Mouse (Mus musculus) adrenal gland, adult (tissue): ENCODE results near the gene 1700016K19Rik.

Source experiments
- DNase-seq, 2 experiments: peaks; one replicate each; pipeline ENCODE4 v3.0.0; 2022 to 2023; ENCODE audit warnings: low spot score in 1 of 2; ENCODE audit not compliant: inconsistent age in 2 of 2

The 1700016K19Rik gene

DNA sequence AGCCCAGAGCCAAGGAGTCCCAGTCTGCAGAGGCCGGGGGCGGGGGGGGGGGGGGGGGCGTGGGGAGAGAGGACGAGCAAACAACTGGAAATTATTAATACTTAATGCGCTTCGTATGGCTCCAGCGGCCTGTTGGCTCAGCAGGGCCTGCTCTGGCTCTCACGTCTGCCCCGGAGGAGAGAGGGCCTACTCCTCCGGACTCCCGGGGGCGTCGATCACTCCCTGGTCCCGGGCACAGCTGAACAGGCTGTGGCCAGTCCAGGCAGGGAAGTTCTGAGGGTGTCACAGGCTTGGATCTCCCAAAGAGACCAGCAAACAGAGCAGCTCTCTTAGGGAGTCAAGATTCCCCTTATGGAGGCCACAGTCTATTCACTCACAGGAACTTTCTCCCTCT, 28.4 kb downstream of the 1700016K19Rik start:
- DNase-seq, result no peak

DNA sequence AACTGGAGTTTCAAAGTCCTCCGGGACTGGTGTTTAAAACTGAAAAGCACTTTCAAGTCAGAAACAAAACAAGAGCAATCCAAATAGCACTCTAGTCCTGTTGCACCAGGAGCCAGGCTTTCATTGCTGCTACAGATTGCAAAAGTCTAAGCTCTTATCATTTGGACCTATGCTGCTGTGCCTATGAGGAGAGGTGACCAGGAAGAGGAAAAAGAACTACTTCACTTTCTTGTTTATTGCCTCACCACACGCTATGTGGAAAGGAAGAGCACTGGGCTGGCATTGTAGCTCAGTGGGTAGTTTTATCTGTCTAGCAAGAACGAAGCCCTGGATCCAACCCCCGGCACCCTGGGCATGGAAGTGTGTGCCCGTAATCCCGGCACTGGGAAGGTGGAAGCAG, 33.6 kb downstream of the 1700016K19Rik start:
- DNase-seq, result no peak

GRCm38 (mm10) chr11:76033836-76034235, 34.1 kb downstream of the 1700016K19Rik start:
- no peak for DNase-seq

- no peak for DNase-seq
These were observed 35.5 kb downstream of the 1700016K19Rik start for GRCm38 (mm10) chr11:76035182-76035581.

DNA sequence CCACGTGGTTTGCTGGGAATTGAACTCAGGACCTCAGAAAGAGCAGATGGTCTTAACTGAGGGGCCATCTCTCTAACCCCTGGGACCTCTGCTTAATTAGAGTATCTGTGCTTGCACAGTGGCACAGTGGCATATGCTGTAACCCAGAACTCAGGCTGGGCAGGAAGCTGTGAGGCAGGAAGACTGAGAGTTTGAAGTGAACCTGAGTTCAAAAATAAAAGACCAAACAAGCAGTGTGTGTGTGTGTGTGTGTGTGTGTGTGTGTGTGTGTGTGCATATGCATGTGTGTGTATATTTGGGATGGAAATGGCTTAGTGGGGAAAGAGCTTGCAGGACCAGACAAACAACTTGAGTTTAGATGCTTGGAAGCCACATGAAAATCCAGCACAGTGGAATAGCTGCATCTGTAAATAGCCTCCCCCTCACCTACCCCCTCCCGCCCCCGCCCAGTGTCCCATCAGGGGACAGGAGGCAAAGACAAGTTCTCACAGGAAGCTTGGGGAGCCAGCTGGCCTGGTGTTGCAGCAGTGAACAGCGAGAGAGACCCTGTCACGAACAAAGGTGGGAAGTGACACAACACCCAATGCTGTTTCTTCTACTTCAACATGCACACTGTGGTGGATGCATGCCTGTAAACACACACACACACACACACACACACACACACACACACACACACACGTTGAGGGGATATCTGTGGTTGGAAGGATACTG, 38.0 kb downstream of the 1700016K19Rik start:
- DNase-seq, result no peak

GRCm38 (mm10) chr11:76039271-76040053, 39.8 kb downstream of the 1700016K19Rik start:
- DNase-seq, result no peak

GRCm38 (mm10) chr11:76040106-76040505, 40.4 kb downstream of the 1700016K19Rik start:
- DNase-seq, result no peak

GRCm38 (mm10) chr11:76040761-76041376, 41.2 kb downstream of the 1700016K19Rik start:
- DNase-seq, result peak in 1 of 2 experiments; percentile 18

DNA sequence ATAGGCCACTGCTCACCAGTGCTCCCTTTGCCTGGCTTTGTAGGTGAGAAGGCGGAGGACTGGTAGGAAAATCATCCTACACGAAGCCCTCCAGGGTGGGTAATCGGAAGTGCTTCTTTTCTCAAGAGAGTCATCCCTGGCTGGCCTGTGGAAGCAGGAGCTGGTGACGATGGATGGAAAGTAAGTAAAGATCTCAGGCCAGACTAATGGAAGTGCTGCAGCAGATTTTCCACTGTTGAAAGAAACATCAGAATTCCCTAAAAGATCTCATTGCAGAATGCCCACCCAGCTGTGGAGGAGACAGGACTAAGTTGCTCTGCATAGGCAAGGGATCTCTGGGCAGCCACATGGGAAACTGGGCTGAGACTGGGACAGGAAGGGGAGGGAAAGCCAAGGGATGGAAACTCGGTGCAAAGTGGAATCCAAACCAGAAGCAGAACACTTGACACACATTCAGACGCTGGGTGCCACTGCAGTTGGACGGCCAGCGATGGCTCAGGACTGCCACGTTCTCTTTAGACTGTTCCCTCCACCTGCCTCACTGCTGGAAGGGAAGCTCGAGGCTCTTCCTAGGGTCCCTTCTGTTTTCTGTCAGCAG, 42.4 kb downstream of the 1700016K19Rik start:
- no peak for DNase-seq

- peak in 1 of 2 experiments; percentile 55 for DNase-seq
These were observed 43.2 kb downstream of the 1700016K19Rik start for GRCm38 (mm10) chr11:76042882-76043281.

DNA sequence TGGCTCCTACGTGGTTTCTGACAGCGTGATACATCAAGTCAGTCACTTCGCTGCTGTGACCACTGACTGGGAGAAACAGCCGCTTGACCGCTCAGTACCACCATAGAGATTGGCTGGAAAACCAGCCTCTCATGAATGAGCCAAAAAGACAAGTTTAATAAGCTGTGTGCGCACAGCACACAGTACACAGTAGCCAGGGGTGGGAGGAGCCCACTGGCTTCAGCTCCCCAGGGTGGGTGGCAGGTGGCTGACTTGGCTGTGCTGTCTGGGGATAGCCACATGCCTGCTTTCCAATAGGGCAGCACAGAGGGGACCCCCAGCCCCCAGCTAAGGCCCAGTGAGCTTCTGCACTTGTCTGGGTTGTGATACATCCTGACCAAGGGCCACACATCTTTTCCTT, 44.8 kb downstream of the 1700016K19Rik start:
- no peak for DNase-seq

- DNase-seq, result peak in 1 of 2 experiments; percentile 24
These were observed 45.7 kb downstream of the 1700016K19Rik start for GRCm38 (mm10) chr11:76045367-76045766.

DNA sequence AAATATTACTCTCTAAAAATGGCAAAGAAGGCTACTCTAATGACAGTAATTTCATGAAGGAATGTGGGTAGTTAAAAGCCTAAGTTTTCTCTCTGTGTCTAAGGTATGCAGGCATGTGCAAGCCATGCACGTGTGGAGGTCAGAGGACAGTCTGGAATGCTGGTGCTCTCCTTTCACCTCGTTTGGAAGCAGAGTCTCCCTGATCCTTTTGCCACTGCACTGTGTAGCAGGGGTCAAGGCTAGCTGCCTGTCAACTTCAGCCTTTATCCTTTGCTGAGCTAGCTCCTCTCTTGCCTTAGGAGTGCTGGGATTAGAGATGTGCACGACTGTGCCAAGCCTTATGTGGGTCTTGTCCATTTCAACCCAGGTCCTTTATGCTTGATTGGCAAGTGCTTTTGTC, 50.8 kb downstream of the 1700016K19Rik start:
- DNase-seq, result peak in 1 of 2 experiments; percentile 23

DNA sequence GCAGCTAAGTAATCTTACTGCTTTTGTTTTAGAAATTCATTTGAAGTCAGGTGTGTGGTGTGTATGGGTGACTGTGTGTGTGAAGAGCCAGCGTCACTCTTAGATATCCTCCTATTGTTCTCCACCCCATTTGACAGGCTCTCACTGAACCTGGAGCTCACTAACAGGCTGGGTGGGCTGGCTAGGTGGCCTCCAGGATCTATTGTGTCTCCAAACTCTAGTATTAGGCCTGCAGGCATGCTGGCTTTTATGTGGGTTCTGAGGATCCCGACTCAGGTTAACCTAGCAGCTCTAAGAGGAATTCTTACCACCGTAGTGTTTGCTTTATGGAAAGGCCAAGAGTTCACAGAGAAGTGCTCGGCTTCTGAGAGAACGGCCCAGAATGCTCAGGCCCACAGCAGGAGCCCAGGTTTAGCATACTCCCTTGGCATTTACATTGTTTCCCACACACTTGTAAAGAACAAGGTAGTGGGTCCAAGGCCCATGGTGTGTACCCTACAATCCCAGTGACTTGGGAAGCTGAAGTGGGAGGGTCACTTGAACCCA, 51.3 kb downstream of the 1700016K19Rik start:
- DNase-seq, result no peak

GRCm38 (mm10) chr11:76052496-76052895, 52.8 kb downstream of the 1700016K19Rik start:
- no peak for DNase-seq
